Mouse (Mus musculus) thymus, postnatal 4 days (tissue): ENCODE measurements around the gene Bach2.

Experiments used
- DNase-seq: peaks from one replicate; pipeline ENCODE4 v3.0.0; 2021

Gene Bach2

GRCm38 (mm10) chr4:32538088-32538487 is 299.5 kb downstream of the Bach2 start:
- DNase-seq, result peak; percentile 70

DNA sequence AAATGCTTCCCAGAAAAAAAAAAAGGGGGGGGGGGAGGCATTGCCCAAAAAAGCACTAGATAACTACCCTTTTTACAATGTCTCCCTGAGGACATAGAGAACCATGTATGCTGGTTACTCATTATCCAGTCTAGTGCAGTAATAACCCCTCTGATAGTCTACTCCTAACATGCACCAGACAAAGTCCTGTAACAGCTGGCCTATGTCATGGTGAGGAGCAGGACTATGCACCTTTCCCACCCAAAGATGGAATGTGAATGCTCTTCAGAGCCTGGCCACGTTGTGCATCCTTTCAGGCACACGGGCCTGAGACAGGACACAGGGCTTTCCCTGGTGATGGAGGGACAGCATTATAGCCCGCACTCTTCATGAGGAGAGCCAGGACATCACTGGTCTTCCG is 299.9 kb downstream of the Bach2 start:
- DNase-seq, result no peak

GRCm38 (mm10) chr4:32538987-32539386 is 300.4 kb downstream of the Bach2 start:
- no peak for DNase-seq

DNA sequence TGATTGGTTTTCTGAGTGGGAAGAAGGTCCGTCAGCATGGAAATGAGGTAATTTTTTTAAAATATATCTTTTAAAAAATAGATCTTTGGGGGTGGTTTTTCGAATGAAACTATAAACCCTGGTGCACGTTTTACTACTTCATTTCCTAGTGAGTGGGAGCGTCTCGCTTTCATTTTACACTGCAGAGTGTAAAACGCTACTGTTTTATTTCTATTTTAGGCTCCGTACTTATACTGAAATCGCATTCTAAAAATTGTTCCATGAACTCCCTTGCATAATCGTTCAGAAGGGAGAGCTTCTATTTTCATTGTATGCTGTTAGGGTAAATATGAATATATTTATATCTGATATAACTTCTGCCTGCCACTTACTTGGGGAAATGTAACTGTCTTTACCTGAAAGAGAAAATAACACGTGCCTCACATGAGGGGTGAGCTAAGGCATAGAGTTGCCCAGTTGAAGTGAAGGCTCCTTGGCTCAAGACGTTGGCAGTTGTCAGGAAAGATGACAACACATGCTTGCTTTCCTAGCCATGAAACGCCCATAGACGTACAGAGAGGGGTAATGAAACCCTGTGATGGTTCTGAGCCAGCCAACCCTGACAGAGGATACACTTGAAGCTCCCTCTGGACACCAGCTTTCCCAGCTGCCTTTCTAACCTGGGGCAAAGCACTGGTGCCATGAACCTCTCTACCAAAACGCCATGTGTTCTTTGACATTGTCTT is 306.4 kb downstream of the Bach2 start:
- DNase-seq, result no peak

GRCm38 (mm10) chr4:32545548-32545947 is 306.9 kb downstream of the Bach2 start:
- no peak for DNase-seq

DNA sequence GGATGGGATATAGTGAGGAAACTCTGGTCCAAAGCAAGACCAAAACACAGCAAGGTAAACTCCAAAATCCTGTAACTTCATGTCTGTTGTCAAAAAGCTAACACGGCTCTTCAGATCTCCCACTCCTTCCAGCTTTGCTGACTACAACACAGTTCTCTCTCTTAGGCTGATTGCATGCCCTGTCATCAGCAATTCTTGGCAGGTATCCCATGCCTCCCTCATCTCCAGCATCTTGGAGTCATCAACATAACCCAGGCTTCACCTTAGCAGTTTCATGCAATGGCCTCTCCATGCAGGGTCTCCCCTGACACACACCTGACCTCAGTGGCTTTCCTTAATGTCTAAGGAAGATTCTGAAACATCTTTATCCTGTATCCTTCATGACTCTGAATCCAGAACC is 310.5 kb downstream of the Bach2 start:
- DNase-seq, result no peak

- DNase-seq, result no peak
Measured at GRCm38 (mm10) chr4:32551337-32551736, 312.7 kb downstream of the Bach2 start.

DNA sequence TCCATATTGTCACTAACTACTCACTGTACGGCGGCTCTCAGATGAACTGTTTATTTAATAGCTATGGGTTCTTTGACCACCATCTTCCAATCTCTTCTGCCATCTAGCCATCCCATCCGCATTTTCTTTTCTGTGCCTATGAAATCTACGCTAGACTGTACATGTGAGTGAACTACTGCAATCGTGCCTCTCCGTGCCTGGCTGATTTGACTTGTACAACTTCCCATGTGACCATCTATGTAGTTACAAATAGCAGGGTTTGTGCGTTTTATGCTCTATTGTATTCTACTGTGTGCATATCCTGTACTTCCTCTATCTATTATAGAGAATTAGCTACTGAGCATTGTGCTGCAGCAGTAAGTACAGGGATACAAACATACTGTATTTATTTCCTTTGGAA is 316.9 kb downstream of the Bach2 start:
- no peak for DNase-seq

DNA sequence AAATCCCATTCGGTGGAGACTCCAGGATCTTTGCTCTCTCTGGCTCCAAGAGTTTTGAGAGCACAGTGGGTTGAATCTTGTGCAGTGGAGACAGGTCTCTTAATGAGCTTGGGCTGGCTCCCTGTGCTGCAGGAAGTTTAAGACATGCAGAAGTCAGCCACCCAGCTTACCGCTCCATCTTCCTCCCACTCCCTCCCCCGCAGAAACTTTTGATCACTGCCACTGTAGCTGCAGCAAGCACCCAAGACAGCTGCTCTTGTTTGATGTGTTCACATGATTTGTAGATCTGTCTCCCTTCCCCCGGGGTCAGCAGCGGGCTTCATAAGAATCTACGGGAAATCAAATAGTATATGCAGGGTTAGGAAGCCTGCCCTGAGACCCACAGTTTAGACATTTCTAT is 321.6 kb downstream of the Bach2 start:
- peak; percentile 78 for DNase-seq

- peak; percentile 56 for DNase-seq
Measured at GRCm38 (mm10) chr4:32560724-32561554, 322.3 kb downstream of the Bach2 start.

GRCm38 (mm10) chr4:32561555-32562095 is 323.0 kb downstream of the Bach2 start:
- peak; percentile 69 for DNase-seq

- DNase-seq, result no peak
Measured at GRCm38 (mm10) chr4:32562319-32563115, 323.9 kb downstream of the Bach2 start.

DNA sequence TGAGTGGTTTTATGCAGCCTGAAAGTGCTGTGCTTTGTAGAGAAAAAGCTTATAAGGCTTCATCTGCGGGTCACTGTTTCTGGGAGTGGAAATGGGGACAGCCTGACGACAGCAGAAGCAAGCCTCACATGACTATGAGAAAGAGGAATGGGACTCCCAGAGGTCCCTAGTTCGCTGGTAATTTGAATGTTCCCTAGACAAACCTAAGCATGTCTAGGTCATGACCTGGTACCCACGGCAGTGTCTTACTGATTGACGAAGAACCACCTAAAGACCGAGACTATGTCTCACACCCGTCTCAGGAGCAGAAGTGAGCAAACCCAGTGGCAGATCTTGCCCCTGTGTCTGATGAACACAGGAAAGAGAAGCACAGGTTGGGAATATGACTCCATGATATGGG is 325.8 kb downstream of the Bach2 start:
- no peak for DNase-seq

- no peak for DNase-seq
Measured at GRCm38 (mm10) chr4:32564918-32565317, 326.3 kb downstream of the Bach2 start.

DNA sequence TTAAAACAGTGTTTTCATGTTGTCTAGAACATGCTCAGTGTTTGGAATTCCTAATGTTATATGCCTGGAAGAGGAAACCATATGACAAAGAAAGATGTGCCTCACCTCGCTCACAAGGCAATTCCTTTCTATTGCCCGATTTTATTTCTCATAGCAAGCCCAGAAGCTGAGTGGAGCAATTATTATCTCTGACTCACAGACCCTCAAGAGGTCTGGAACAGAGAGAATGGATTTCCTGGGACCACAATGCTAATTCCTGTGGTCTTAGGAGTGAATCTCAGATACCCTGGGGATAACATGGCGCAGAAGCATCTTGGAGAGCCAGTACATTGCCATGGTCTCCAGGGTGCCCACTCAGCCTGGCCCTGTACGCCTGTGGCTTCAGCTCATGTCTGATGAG is 330.4 kb downstream of the Bach2 start:
- no peak for DNase-seq

DNA sequence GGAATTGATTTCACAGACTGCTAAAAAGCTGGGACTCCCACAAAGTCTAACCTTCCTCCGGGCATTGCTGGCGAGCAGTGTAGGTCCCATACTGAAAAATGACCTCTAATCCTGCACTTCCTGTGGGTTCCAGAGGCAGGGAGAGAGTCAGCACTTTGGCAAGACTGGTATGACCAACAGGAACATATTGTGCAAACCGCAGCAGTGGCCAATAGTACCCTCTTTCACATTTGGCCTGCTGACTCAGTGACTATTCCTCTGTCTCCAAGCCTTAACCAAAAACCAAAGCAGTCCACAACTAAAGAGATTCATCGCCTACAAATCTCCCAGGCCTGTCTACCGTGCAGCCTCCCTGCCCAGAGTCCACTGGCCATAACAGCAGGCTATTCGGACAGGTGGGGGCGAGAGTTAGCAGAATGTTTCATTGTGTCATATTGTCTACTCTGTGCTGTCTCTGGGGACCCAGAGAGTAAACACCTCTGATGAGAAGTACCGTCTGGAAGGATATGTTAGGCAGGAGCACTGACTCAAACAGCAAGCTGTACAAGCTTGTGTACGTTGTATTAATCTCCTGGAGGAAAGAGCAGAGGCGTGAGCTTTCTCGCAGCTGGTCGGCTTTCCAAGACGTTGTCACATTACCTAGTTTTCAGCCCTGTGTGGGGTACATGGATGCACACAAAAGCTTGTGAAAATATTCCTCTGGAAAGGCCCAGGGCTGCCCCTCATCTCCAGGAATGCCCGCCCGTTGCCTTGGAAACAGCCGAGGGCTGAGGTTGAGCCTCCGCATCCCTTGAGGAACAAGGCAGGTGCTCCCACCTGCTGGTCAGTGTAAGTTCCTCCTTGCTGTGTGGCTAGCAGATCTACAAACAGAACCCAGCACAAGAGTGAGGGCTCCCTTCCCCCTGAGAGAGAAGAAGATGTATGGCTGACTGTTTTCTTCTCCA is 331.7 kb downstream of the Bach2 start:
- no peak for DNase-seq

GRCm38 (mm10) chr4:32570939-32571317 is 332.3 kb downstream of the Bach2 start:
- DNase-seq, result no peak

- no peak for DNase-seq
Measured at GRCm38 (mm10) chr4:32571441-32571840, 332.8 kb downstream of the Bach2 start.

GRCm38 (mm10) chr4:32572118-32572517 is 333.5 kb downstream of the Bach2 start:
- peak; percentile 65 for DNase-seq

DNA sequence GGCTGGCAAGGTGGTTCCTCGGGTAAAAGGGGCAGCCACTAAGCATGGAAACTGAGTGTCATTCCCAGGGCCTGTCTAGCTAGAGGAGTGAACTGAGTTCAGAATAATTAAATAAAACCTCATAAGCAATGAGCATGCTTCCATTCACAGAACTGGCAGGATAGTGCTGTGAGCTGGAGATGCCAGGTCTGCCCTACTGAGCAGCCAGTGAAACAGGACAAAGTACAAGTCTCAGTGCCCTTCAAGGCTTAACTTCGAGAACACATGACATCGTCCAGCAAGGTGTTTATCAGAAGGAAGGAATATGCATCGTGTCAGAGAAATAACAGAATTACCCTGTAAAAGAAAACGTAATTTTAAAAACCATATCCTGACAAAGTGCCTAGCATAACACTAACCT is 335.0 kb downstream of the Bach2 start:
- DNase-seq, result no peak

DNA sequence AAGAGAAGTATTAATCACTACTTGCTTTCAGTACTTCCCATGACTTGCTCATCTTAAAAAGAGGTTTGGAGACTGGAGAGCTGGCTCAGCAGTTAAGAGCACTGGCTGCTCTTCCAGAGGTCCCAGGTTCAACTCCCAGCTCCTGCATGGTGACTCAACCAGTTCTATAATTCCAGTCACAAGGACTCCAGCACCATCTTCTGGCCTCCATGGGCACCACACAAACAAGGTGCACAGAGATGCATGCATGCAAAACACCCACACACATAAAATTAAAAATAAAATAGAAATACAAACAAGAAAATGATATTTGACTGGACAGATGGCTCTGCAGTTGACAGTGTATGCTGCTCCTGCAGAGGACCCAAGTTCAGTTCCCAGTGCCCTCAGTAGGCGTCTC is 336.0 kb downstream of the Bach2 start:
- no peak for DNase-seq

DNA sequence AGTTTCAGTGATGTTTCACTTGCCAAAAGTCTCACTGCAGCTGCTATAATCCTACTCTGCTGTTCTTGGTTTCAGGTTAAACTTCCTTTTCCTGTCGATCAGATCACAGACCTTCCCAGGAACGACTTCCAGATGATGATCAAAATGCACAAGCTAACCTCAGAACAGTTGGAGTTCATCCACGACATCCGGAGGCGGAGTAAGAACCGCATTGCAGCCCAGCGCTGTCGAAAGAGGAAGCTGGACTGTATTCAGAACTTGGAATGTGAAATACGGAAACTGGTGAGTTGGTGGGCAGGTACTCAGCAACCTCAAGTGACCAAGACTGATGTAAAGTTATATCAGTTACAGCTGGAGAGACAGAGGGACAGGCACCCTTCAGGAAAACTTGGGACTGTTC is 336.6 kb downstream of the Bach2 start:
- DNase-seq, result no peak
